Mouse (Mus musculus) embryonic facial prominence, embryonic 15.5 days (tissue): ENCODE measurements around the gene C2. TPM values are rescaled to one million over a fixed set of nuclear protein-coding genes. Genes with fewer than 3 reads are reported as not detected.
"Not testable (repeated sequence)": the region's sequence is repeated elsewhere in the genome, so short reads cannot be mapped to it uniquely, and the experiment has no call there.

Experiments
- ATAC-seq: fragments of 200-750 bp; cut with Nextera tagmentation; 2 replicates; pipeline ENCODE4 v1.8.0; 2017; ENCODE audit warnings: low read depth, moderate TSS enrichment; ENCODE audit not compliant: insufficient number of reproducible peaks, low FRiP score, low TSS enrichment
- H3K27ac ChIP-seq: fragments of 300-500 bp; sonication (generic); replicated peaks from 2 replicates; pipeline ENCODE4 v1.5.1; 2015; ENCODE audit warnings: mild to moderate bottlenecking, inconsistent platforms
- H3K27me3 ChIP-seq: fragments of 300-500 bp; sonication (generic); 2 replicates; pipeline ENCODE4 v1.6.1; 2015; ENCODE audit warnings: inconsistent platforms
- H3K36me3 ChIP-seq: fragments of 300-500 bp; sonication (generic); 2 replicates; pipeline ENCODE4 v1.6.1; 2015; ENCODE audit warnings: mild to moderate bottlenecking, inconsistent platforms
- H3K4me1 ChIP-seq: fragments of 300-500 bp; sonication (generic); 2 replicates; pipeline ENCODE4 v1.6.1; 2015; ENCODE audit warnings: inconsistent platforms
- H3K4me2 ChIP-seq: fragments of 300-500 bp; sonication (generic); replicated peaks from 2 replicates; pipeline ENCODE4 v1.6.1; 2015; ENCODE audit warnings: mild to moderate bottlenecking, inconsistent platforms
- H3K4me3 ChIP-seq: fragments of 300-500 bp; sonication (generic); replicated peaks from 2 replicates; pipeline ENCODE4 v1.5.1; 2015; ENCODE audit warnings: mild to moderate bottlenecking, inconsistent platforms
- H3K9ac ChIP-seq: fragments of 300-500 bp; sonication (generic); 2 replicates; pipeline ENCODE4 v1.6.1; 2015; ENCODE audit warnings: inconsistent platforms
- H3K9me3 ChIP-seq: fragments of 300-500 bp; sonication (generic); replicated peaks from 2 replicates; pipeline ENCODE4 v1.6.1; 2016; ENCODE audit warnings: inconsistent platforms
- WGBS: fragments of 180-500 bp; shearing (Covaris S2); methylation state at CpG from one replicate; pipeline ENCODE4 v1.1.7; 2015; 5-methylcytosine and 5-hydroxymethylcytosine counted together
- microRNA-seq: library from miRNA; unstranded; fragments of <30 nt; microRNA quantifications from one replicate; pipeline ENCODE4, GENCODE M21; 2016; ENCODE audit warnings: borderline number of aligned reads
- polyA plus RNA-seq: library from polyadenylated mRNA; unstranded; fragments of >200 nt; fragmentation: Nextera tagmentation; extraction: Ambion mirVana; gene quantifications from 2 replicates; pipeline ENCODE4 v1.2.1, GENCODE M21; 2015

Gene C2
- polyA plus RNA-seq, 1 experiment from 2014 or later: 6.7 TPM

- ATAC-seq: no peak
- no peaks in the 10 kb centered on the region for H3K27me3 ChIP-seq
- no peak overlapping the region for H3K9ac ChIP-seq
- H3K9me3 ChIP-seq: no peaks in the 10 kb centered on the region
- no peaks in the 10 kb centered on the region for H3K4me1 ChIP-seq
- no peak overlapping the region for H3K27ac ChIP-seq
- WGBS: 83% methylated on average over 7 of the region's 7 CpGs
- H3K36me3 ChIP-seq: no peaks in the 10 kb centered on the region
- no peak overlapping the region for H3K4me3 ChIP-seq
- H3K4me2 ChIP-seq: no peak overlapping the region
Measured at GRCm38 (mm10) chr17:34814818-34815370, 83.2 kb downstream of the C2 start.

GRCm38 (mm10) chr17:34813747-34814146 lies 84.3 kb downstream of the C2 start:
- not testable (repeated sequence) for H3K4me2 ChIP-seq, ATAC-seq, H3K9me3 ChIP-seq, H3K9ac ChIP-seq, H3K4me3 ChIP-seq, H3K36me3 ChIP-seq, H3K4me1 ChIP-seq, H3K27ac ChIP-seq, H3K27me3 ChIP-seq
- 59% methylated on average over 12 of the region's 12 CpGs for WGBS

Small RNAs within 50 kb of the gene (microRNA-seq; reads per million reads assigned to microRNA genes)
- gene Mir6970: 0.69 reads per million
- 1.9 reads per million, percentile 5 among the genes with 10 or more reads in this experiment for gene Mir6971
- not detected for gene Mir6972

Other genes with a start within 250 kb of the C2 start
- 0.48 and 0.87 TPM in 2 replicates for gene Tnxb, start 227.7 kb downstream of the C2 start, polyA plus RNA-seq
- 1.4 and 2.1 TPM in 2 replicates for gene C4b, start 154.4 kb downstream of the C2 start, polyA plus RNA-seq
- 0.12 TPM in 1 of 2 replicates, not detected in the other for gene Cyp21a1, start 93.7 kb downstream of the C2 start, polyA plus RNA-seq
- gene Stk19, start 61.3 kb downstream of the C2 start, polyA plus RNA-seq: 30.4 and 33.8 TPM in 2 replicates
- 66.2 and 70.7 TPM in 2 replicates for gene Dxo, start 61.2 kb downstream of the C2 start, polyA plus RNA-seq
- 50.6 and 55.0 TPM in 2 replicates for gene Skiv2l, start 48.1 kb downstream of the C2 start, polyA plus RNA-seq
- gene Nelfe, start 47.9 kb downstream of the C2 start, polyA plus RNA-seq: 97.7 and 114 TPM in 2 replicates
- 2.9 and 3.2 TPM in 2 replicates for gene Cfb, start 35.7 kb downstream of the C2 start, polyA plus RNA-seq
- 3.2 and 4.2 TPM in 2 replicates for gene Zbtb12, start 18.8 kb downstream of the C2 start, polyA plus RNA-seq
- gene Gm20547, start 16.2 kb downstream of the C2 start, polyA plus RNA-seq: not detected in 2 replicates
- 86.8 and 92.7 TPM in 2 replicates for gene Ehmt2, start 204 bp upstream of the C2 start, polyA plus RNA-seq
- gene Slc44a4, start 16.2 kb upstream of the C2 start, polyA plus RNA-seq: 0.49 and 0.69 TPM in 2 replicates
- gene Neu1, start 33.0 kb upstream of the C2 start, polyA plus RNA-seq: 20.8 and 22.7 TPM in 2 replicates
- 2.2 and 3.4 TPM in 2 replicates for gene Hspa1b, start 61.0 kb upstream of the C2 start, polyA plus RNA-seq
- gene Gm20481, start 71.6 kb upstream of the C2 start, polyA plus RNA-seq: not detected in 2 replicates
- gene Hspa1a, start 73.9 kb upstream of the C2 start, polyA plus RNA-seq: 19.5 and 19.7 TPM in 2 replicates
- 0.71 and 0.77 TPM in 2 replicates for gene Hspa1l, start 74.4 kb upstream of the C2 start, polyA plus RNA-seq
- 163 and 173 TPM in 2 replicates for gene Lsm2, start 83.6 kb upstream of the C2 start, polyA plus RNA-seq
- 108 and 114 TPM in 2 replicates for gene Vars, start 102.7 kb upstream of the C2 start, polyA plus RNA-seq
- 0.43 and 0.58 TPM in 2 replicates for gene Vwa7, start 118.3 kb upstream of the C2 start, polyA plus RNA-seq
- 21.5 and 23.4 TPM in 2 replicates for gene Sapcd1, start 129.8 kb upstream of the C2 start, polyA plus RNA-seq
- gene Msh5, start 148.5 kb upstream of the C2 start, polyA plus RNA-seq: 3.6 and 5.4 TPM in 2 replicates
- 324 and 329 TPM in 2 replicates for gene Clic1, start 151.7 kb upstream of the C2 start, polyA plus RNA-seq
- 319 and 347 TPM in 2 replicates for gene Ddah2, start 160.8 kb upstream of the C2 start, polyA plus RNA-seq
- 98.5 and 131 TPM in 2 replicates for gene Ly6g6c, start 167.1 kb upstream of the C2 start, polyA plus RNA-seq
- gene Mpig6b, start 167.9 kb upstream of the C2 start, polyA plus RNA-seq: 1.1 and 1.4 TPM in 2 replicates
- gene Ly6g6e, start 178.6 kb upstream of the C2 start, polyA plus RNA-seq: 31.4 and 33.0 TPM in 2 replicates
- gene Ly6g6d, start 179.8 kb upstream of the C2 start, polyA plus RNA-seq: 1.5 and 2.3 TPM in 2 replicates
- gene Ly6g6f, start 187.3 kb upstream of the C2 start, polyA plus RNA-seq: 0.20 and 0.28 TPM in 2 replicates
- gene Abhd16a, start 191.0 kb upstream of the C2 start, polyA plus RNA-seq: 102 and 105 TPM in 2 replicates
- not detected in 2 replicates for gene Ly6g5c, start 210.0 kb upstream of the C2 start, polyA plus RNA-seq
- gene Ly6g5b, start 217.2 kb upstream of the C2 start, polyA plus RNA-seq: 1.4 and 1.8 TPM in 2 replicates
- gene Gpank1, start 223.2 kb upstream of the C2 start, polyA plus RNA-seq: 19.5 and 20.1 TPM in 2 replicates
- 278 and 279 TPM in 2 replicates for gene Csnk2b, start 223.8 kb upstream of the C2 start, polyA plus RNA-seq
- gene D17H6S53E, start 228.1 kb upstream of the C2 start, polyA plus RNA-seq: 11.2 and 12.2 TPM in 2 replicates
- gene Apom, start 233.8 kb upstream of the C2 start, polyA plus RNA-seq: 0.17 TPM in 1 of 2 replicates, not detected in the other
- 57.8 TPM in 2 replicates for gene Bag6, start 236.9 kb upstream of the C2 start, polyA plus RNA-seq